Mouse (Mus musculus) neutrophil, adult 5-6 weeks (primary cell): Measurements from ENCODE around the gene Olfr938. TPM values are rescaled to one million over a fixed set of nuclear protein-coding genes. Genes with fewer than 3 reads are reported as not detected.

Experiments used
- ATAC-seq: fragments of 151-379, 151-347 bp; 2 replicates; pipeline ENCODE4 v1.8.0; 2017; ENCODE audit warnings: mild to moderate bottlenecking, moderate TSS enrichment; ENCODE audit not compliant: insufficient number of reproducible peaks, poor library complexity, low FRiP score, severe bottlenecking; ENCODE audit errors: extremely low read depth
- total RNA-seq: library from RNA; stranded (forward); fragments of 200-1000 nt; gene quantifications from 2 replicates; pipeline ENCODE4 v1.2.3, GENCODE M21; 2017

Olfr938 gene
- total RNA-seq, result not detected in 2 replicates

- no peak for ATAC-seq
These were observed at the start of gene Olfr938 for GRCm38 (mm10) chr9:39078787-39079186. Olfr938 (minus strand) TSS chr9:39078887.

GRCm38 (mm10) chr9:39127831-39128230, 49.1 kb upstream of the Olfr938 start, which contains the start of gene Olfr27:
Olfr27 (plus strand) TSS chr9:39128131.
- ATAC-seq, result no peak

GRCm38 (mm10) chr9:39127326-39127725, 48.6 kb upstream of the Olfr938 start:
- no peak for ATAC-seq

- no peak for ATAC-seq
These were observed 13.8 kb downstream of the Olfr938 start, which contains the start of gene Olfr937 for GRCm38 (mm10) chr9:39064851-39065250. Olfr937 (minus strand) TSS chr9:39064951.

Other genes starting within 250 kb of the Olfr938 start
- gene Olfr924, start 234.4 kb downstream of the Olfr938 start, total RNA-seq, result not detected in 2 replicates
- not detected in 2 replicates for gene Olfr26, start 223.8 kb downstream of the Olfr938 start, total RNA-seq
- not detected in 2 replicates for gene Olfr926, start 201.8 kb downstream of the Olfr938 start, total RNA-seq
- gene Olfr930, start 149.1 kb downstream of the Olfr938 start, total RNA-seq, result not detected in 2 replicates
- gene Olfr933, start 106.6 kb downstream of the Olfr938 start, total RNA-seq, result not detected in 2 replicates
- not detected in 2 replicates for gene Olfr934, start 90.6 kb downstream of the Olfr938 start, total RNA-seq
- not detected in 2 replicates for gene Olfr935, start 79.2 kb downstream of the Olfr938 start, total RNA-seq
- gene Olfr146, start 55.5 kb downstream of the Olfr938 start, total RNA-seq, result 0.35 TPM in 1 of 2 replicates, not detected in the other
- not detected in 2 replicates for gene Olfr937, start 13.9 kb downstream of the Olfr938 start, total RNA-seq
- 0.74 TPM in 1 of 2 replicates, not detected in the other for gene Olfr27, start 49.2 kb upstream of the Olfr938 start, total RNA-seq
- 0.12 TPM in 1 of 2 replicates, not detected in the other for gene Olfr943, start 87.4 kb upstream of the Olfr938 start, total RNA-seq
- not detected in 2 replicates for gene Olfr944, start 123.0 kb upstream of the Olfr938 start, total RNA-seq
- gene Olfr1537, start 171.1 kb upstream of the Olfr938 start, total RNA-seq, result not detected in 2 replicates
- gene Olfr945, start 197.9 kb upstream of the Olfr938 start, total RNA-seq, result 0.23 TPM in 1 of 2 replicates, not detected in the other
- gene Olfr948, start 247.2 kb upstream of the Olfr938 start, total RNA-seq, result not detected in 2 replicates